Mouse (Mus musculus) kidney, adult 8-10 months (tissue): ENCODE measurements around the gene Tbc1d8b.
"Not testable (repeated sequence)": the region's sequence is repeated elsewhere in the genome, so short reads cannot be mapped to it uniquely, and the experiment has no call there.

Experiments used
- DNase-seq, 2 experiments: peaks; one replicate each; pipeline ENCODE4 v3.0.0; 2022

Tbc1d8b gene

DNA sequence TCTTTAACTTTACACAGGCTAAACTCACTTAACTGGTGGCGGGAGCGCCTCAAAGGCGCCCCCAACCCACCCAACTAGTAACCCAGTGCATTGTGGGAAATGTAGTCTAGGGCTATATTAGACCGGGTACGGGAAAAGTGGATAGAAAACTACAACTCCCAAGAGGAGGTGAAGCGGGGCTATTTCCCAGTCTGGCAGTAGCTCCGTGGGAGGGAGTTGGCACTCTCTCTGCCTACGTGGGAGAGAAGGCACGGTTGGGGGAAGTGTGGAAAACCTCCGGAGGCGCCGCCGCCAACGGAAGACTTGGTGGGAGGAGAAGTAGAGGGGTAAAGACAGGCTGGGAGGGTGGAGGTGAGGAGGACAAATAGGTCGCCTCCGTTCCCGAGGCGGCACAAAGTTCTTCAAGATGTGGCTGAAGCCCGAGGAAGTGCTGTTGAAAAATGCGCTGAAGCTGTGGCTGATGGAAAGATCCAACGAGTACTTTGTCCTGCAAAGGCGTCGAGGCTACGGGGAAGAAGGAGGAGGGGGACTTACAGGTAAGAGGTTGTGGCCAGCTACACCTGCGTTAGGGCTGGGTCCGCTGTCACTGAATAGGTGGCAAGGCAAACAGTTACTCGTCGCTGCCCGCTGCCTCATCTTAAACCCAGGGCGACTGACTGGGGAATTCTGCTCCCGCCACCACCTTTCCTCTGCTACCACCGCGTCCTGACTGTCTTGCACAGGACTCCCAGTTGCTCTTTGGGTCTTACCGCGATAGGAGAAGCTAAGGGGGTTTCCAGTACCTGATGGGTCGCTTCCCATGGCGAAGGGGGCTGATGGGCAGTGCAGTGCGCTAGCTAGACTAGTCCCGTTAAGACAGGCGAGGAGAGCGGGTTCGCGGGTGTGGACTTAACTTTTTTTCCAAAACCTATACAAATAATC lies at the start of gene Tbc1d8b:
Tbc1d8b (plus strand) TSS at position 222 of the 921 bp plus-strand sequence.
- peak; percentile 86 to 90 for DNase-seq

DNA sequence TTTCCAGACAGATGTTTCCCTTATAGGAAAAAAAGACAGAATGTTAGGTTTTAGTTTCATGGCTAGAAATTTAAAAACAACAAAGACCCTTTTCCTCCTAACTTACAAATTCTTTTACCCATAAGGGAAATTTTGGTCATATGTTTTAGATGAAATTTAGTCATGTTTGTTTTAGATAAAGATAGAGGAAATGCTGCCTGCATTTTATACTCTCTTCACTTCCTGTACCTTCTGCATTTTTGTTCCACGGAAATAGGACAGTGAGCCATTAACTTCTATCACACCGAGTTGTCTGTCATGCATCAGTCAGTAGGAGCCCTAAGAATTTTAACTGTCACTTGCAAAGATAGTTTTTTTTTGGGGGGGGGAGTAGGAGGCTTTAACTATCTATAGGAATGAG lies 45.1 kb upstream of the Tbc1d8b start:
- no peak for DNase-seq

DNA sequence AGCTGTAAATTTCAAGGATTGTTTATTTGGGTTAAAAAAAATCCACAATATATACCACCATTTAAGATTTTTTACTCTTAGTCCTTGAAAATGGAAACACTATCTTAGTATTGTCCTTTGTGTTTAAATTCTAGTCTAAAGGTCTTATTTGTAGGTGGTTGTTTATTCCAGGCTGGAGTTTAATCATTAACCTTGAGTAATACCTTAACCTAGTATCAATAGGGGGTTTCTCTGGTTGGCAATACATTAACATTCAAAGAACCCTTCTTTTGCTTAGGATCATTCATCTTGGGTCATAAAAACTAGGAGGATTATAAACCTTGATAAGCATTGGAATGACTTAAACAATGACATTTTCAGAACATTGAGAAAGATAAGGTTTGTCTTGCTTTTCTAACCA lies 44.4 kb upstream of the Tbc1d8b start:
- DNase-seq: no peak

DNA sequence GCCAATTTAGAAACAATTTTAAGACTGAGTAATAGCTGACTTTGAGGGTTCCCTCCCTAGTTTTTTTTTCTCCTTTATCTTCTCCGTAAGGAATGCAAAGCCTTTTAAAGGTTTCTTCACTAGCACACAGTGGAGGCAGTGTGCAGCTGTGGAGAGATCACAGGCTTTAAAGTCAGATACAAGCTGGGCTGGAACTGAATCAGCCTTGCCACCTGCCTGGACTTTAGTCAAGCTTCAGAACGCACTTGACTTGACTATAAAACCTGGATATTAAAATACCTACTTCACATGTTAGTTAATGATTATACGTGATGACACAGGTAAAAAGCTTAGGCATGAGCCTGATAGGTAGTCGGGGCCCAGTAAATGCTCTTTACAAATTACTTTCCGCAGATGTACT lies 32.6 kb upstream of the Tbc1d8b start:
- DNase-seq: peak; percentile 19 to 22

DNA sequence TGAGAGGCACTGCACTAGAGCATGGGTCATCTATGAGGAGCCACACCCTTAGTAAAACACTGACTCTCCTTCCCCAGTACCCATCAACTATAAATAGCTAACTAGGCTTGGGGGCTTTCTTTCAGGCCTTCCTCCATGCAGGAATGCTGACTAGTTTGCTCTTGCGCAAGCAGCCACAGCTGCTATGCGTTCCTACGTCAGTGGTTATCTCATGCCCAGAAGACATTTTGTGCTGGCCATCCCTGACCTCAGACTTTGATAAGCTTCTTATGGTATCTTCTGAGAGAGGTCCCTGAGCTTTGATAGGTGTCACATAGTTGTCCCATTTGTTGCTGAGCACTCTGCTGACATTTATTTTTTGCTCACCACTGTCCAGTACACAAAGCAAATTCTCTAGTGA lies 31.5 kb upstream of the Tbc1d8b start:
- DNase-seq: no peak

DNA sequence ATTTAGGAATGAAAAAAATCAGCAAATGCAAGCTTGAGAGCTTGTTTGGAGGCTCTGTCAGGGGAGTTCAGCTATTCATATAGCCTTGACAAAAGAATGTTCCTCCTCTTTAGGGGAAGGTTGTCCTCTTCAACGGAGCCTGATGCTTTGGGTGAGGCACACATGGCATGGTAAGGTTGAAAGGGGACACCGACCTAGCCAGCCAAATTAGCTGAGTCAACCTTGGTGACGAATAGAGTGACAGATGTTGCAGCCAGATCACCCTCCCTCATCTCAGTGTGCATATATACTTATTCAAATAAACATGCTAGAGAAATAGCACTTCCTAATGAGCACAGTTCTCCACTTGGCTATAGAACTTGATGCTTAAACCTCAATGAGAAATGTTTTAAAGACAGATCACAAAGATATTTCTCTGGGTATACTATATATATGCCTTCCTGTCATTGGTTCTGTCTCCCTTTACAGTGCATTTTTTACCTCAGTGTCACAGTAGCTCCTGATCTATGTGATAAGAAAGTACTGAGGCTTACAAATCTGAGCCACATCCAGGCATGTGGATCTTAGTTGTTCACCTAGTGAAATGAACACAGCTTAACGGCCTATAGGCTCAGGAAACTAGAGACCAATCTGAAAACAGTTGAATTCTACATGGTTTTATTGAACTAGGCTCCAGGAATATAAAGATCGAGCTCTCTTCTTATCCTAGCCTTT lies 30.3 kb upstream of the Tbc1d8b start:
- no peak for DNase-seq

DNA sequence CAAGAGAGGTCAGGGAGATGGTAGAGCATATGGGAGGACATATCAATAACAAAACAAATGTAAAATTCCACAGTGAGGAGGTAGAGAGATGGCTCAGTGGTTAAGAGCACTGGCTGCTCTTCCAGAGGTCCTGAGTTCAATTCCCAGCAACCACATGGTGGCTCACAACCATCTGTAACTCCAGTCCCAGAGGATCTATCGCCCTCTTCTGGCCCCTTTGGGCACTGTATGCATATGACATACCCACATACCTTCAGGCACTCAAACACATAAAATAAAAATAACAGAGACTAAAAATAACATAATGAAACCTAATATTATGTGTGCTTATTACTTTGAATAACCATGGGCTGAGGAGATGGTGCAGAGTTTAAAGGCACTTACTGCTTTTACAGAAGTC lies 22.7 kb upstream of the Tbc1d8b start:
- no peak for DNase-seq

DNA sequence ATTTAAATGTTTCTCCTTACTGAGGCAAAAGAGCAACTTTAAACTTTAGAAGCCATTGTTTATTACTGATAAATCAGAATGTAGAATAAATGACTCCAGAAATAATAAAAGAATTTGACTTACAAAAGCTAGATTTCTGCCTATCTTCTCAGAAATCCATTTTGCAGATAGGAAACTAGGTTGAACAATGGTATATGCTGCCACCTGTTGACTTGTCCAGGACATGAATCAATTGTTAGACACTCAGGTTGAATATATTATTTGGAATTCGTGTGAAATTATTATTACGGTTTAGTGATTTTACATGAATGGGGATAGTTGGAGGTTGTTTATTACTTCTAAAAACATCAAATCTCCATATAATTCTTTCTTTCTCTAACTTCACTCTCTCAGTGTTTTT lies 19.0 kb upstream of the Tbc1d8b start:
- no peak for DNase-seq

DNA sequence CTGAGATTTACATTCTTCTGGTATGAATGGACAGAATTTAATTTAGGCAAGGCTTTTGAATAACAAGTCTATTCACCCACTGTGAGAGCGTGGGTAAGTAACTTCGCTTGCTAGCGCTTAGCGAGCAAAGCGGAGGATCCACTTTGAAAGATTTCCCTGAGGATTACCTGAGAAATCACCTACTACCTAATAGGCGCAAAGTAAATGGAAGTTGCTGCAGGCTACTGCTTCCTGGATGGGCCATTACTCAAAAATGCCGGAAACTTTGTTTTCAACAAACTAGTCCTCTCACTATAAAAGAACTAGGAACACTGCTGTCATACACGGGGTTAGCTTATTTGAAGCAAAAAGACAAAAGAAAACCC lies 404 bp upstream of the Tbc1d8b start:
- DNase-seq: no peak

DNA sequence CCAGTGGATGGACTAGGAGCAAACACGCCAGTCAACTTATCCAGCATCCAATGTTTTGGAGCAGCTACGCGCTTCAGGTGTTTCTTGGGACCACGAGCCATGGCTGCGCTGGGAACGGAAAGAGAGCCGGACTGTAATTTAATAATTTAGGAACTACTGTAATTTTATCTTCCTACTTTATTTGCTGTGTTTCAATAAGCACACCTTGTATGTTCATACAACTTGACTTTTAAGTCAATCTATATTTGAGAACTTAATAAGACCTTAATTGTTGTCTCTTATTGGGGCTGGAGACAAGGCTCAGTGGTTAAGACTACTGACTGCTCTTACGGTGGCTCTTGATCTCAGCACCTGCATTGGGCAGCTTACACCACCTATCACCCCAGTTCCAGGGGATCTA lies 29.6 kb downstream of the Tbc1d8b start, which contains the start of gene Gm15013:
Gm15013 (minus strand) TSS at position 101 of the 400 bp plus-strand sequence.
- DNase-seq: no peak

DNA sequence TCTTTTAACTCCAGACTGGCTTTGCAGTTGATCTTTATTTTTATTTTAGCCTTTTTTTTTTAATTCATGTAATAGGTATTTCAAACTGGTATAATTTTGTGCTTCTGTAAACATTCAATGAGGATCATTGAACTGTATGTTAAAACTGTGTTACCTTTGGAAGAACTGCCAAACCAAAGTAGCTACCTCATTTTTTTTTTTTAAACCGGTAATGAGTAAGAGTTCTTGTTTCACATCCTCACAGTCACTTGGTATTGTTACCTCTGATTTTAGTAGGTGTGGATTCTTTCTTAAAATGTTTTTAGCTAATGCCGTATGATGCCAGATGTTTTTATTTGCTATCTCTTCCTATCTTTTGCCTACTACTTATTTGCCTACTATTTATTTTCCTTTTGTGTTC lies 37.6 kb downstream of the Tbc1d8b start:
- no peak for DNase-seq

DNA sequence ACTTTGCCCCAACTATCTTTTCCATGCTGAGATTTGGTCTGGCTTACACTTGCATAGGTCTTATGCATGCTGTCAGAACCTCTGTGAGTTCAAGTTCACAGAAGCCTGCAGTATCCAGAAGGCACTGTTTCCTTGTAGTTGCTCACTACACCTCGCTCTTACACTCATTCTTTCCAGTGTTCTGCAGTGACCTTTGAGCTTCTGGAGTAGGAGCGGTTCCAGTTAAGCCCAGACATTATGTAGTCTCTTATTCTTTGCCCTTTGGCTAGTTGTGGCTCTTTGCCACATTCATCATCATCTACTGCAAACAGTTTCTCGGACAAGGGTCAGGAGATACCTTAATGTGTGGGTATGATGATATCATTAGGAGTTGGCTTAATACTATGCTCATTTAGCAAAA lies 45.7 kb downstream of the Tbc1d8b start:
- DNase-seq: peak; percentile 34 to 44

DNA sequence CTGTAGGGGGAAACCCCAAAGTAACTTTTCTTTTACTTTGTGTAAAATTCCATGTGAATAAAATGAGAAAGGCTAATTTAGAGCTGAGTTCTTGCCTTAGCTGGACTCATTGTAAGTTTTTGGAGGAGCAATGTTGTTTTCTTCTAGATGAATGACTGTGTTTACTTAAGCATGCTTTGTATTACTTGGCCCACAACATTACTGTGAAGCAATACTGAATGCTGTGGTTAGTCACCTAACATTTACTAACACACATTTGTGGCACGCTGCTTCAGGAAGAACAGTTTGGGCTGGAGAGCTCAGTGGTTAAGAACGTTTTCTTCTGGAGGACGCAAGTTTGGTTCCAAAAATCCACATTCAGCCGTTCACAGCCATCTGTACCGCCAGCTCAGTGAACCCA lies 52.3 kb downstream of the Tbc1d8b start:
- DNase-seq: no peak

DNA sequence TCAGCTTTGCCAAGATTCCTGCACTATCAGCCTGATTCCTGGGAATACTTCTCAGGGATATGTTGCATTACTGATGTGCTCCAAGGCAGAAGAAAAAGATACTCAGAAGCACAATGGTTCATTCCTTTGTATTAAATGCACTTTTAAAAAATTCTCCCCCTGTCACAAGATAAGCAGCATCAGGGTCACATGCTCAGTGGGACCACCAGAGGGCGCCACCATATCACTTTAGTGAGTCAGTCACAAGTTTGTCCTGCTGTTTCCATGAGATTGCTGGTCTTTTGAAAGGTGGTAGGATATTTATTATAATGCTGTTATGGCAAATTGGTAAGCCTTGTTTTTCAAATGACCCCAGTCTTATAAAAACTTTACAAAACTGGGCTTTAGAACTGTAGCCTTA lies 67.1 kb downstream of the Tbc1d8b start:
- DNase-seq: peak; percentile 14 to 26

DNA sequence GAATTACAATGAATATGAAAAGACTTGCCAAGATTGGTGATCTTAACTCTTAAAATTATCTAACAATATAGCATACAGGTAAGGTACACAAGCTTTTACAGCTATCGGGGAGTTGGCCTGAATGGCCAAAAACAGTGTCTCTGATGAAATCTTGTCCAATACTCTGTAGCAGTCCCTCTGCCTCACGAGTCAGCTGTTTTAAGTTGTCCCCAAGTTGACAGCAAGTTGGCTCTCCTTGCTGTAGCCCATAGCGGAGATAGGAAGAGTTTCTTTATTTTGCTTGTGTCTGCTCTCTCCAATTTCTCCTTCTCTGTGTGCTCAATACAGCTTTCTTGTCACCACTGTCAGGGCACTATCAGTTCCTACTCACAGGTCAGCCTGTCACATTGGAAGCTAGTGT lies 73.8 kb downstream of the Tbc1d8b start:
- not testable (repeated sequence) for DNase-seq

DNA sequence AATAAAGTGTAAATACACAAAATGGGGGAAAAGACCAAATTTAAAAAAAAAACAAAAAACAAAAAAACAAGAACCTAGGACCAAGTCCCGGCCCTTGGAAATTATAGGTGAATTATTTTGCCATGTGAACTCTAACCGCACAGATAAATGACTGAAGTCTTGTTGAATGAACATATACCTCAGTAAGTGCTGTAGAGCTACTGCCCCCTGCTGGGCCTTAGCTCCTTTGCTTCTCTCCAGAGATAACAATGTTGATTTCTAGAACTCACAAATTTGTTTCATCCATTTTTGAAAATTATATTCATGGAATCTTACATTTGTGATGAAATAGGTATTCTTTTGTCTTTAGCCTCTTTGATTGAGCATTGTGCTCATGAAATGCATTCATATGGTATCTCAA lies 77.8 kb downstream of the Tbc1d8b start:
- peak in 1 of 2 experiments; percentile 28 for DNase-seq

DNA sequence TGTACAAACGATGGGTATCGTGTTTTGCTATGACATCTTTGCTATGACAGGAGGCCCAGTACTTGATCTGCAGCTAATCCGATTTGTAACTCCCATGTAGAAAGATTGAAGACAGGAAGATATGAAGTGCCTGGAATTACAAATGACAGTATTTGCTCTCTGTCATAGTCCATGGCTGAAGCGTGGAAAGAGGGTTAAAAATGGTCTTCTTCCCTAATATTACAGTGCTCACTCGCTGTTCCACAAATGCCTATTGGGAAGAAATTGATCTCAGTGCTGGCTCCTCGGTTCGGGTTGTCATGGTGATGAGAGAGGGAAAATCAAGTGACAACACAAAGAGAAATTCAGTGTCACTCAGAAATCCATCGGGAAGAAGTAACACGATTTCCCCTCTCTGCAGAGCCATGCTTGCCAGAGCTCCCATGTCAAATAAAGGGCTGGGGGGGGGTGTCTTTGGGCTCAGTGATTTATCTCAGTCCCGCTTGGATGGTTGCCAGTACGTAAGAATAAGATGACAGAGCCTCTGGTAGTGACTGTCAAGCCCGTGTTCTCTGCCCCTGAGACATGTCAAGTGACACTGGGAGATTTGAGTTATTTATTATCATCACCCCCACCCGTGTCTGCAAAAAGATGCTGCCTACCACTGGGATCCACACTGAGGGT lies 85.3 kb downstream of the Tbc1d8b start:
- DNase-seq: no peak

DNA sequence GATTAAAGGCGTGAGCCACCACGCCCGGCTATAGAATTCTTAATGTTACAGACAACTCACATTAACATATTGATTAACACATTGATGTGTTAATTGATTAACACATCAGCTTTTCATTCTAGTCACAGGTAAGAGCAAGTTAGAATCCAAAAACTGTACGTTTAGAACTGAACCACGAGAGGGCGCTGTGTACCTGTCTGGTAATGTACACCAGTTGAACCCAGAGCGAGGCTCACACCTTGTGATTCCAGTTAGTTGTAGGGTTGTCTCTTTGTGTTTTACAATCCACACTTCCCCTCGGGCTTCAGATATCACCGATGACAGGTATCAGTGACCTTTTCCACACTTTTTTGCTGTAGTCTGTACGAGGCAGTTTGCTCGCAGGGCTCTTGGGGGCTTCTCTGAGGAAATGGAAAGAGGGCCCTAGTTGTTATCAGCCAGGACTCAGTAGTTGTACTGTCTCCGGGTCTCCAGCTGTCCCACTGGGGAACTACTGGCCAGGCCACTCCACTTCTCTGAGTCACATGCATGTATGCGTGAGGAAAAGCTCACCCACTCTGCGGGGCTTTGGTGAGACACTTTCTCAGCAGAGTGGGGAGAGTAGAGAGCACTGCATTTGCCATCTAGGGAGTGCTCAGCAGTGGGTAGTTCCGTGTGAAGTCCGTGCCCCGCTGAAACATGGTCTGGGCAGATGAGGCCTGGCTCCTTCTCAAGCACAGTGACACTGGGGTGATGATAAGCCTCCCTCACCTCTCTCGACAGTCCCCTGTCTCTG lies 89.7 kb downstream of the Tbc1d8b start:
- peak in 1 of 2 experiments; percentile 40 for DNase-seq

DNA sequence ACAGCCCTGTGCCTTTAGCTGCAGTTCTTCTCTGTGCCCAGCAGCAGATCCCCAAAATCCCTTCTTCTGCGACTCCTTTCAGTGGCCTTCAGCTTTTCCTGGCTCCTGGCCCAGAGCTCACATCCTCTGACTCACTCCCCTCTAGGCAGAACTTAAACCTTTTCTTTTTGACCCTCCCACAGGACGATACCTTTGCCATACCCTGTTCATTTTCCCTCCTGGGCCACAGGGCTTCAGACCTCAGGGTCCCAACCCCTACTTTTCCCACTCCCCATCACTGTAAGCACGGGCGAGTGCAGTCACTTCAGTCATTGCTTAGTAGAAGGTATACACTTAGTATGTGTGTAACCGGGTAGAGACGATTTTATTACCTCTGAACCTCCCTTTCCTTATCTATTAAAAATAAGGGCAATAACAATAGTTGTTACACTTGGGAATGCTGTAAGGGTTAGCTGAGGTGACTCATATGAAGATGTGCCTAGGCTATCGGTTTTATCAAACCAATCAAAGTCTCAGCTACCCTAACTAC lies 90.4 kb downstream of the Tbc1d8b start:
- no peak for DNase-seq

DNA sequence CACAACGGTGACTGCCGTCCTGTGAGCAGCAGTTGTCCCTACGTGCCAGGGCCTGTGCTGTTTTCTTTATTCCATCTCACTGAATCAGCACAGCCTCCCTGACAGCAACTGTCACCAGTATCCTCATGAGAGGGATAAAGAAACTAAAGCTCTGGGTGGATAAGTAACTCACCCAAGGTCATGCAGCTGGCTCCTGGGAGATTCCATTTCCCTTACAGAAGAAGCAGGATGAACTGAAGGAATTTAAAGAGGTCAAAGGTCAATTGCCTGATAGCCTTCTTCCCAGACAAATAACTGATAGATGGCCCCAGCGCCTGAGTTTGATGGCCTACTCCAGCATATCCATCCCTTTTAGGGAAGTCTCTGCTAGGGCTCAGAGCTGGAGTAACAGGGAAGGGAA lies 92.6 kb downstream of the Tbc1d8b start:
- no peak for DNase-seq

DNA sequence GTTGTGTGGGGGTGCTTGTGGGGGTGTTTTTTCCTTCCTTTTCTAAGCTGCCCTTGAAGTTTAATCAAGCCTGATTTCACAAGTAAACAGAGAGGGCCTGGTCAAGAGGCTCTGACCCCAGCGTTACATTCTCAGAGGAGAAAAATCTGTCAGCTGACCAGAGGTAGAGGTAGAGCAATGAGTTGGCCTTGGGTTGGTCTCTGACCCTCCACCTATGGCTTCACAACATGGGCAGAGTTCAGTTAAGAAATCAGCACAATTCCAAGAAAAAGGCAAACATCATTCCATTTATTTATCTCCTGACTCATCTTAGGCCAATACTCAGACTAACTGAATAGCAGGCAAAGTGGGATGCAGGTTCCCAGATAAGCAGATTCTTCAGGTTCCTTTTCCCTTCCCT lies 94.1 kb downstream of the Tbc1d8b start:
- DNase-seq: no peak

DNA sequence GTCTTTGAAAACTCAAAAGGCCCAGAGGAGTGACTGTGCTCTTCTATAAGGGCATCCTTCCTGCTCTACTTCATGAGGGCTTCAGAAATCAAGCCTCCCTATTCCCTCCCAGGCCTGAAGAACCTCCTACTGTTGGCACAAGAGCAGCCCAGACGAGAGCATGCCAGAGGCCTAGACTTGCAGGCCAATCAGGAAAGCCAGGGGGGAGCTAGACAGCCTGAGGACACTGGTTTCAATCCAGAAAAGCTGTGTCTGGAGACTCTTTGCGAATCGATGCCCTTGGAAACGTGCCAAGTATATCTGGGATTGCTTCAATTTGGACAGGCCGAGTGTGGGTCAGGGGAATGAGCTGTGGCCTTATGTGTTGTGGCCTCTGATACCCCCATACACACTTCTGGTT lies 94.6 kb downstream of the Tbc1d8b start:
- DNase-seq: no peak

DNA sequence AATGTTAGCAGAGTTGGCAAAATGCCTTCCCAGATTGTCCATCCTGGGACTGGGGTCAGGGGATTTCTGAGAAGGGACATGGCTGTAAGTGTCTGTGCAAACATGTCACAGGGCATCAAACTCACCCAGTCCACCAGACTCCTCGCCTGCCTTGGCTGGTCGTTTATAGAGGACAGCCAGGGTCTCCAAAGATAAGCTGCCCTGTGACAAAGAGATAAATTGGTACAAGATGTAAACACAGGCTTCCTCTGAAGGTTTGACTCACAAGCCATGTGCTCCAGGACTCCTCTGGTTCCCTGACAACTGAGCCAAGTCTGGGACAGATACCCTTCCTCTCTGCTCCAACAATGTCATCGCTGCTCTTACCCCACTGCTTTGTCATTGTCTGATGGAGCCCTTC lies 96.2 kb downstream of the Tbc1d8b start:
- DNase-seq: no peak
